Mouse (Mus musculus) lung, embryonic 14.5 days (tissue): Measurements from ENCODE around the gene Cacybp. TPM values are rescaled to one million over a fixed set of nuclear protein-coding genes. Genes with fewer than 3 reads are reported as not detected.

Experiments used
- ATAC-seq: fragments of 200-750 bp; cut with Nextera tagmentation; 2 replicates; pipeline ENCODE4 v1.8.0; 2017; ENCODE audit warnings: mild to moderate bottlenecking, moderate TSS enrichment, moderate library complexity; ENCODE audit not compliant: insufficient read depth
- DNase-seq: peaks from one replicate; pipeline ENCODE4 v3.0.0-alpha.2; 2015
- H3K27ac ChIP-seq: fragments of 300-500 bp; sonication (generic); 2 replicates; pipeline ENCODE4 v1.5.1; 2014; ENCODE audit warnings: low read depth, mild to moderate bottlenecking, moderate library complexity
- H3K27me3 ChIP-seq: fragments of 300-500 bp; sonication (generic); 2 replicates; pipeline ENCODE4 v1.6.1; 2014; ENCODE audit warnings: low read length, control low read depth; ENCODE audit not compliant: insufficient read depth
- H3K36me3 ChIP-seq: fragments of 300-500 bp; sonication (generic); 2 replicates; pipeline ENCODE4 v1.6.1; 2014; ENCODE audit warnings: control low read depth; ENCODE audit not compliant: insufficient read depth
- H3K4me1 ChIP-seq: fragments of 300-500 bp; sonication (generic); 2 replicates; pipeline ENCODE4 v1.6.1; 2014; ENCODE audit warnings: antibody characterized with exemption, control low read depth; ENCODE audit not compliant: insufficient read depth
- H3K4me2 ChIP-seq: fragments of 300-500 bp; sonication (generic); 2 replicates; pipeline ENCODE4 v1.6.1; 2014; ENCODE audit warnings: mild to moderate bottlenecking
- H3K4me3 ChIP-seq: fragments of 300-500 bp; sonication (generic); 2 replicates; pipeline ENCODE4 v1.5.1; 2014; ENCODE audit warnings: low read depth, low read length
- H3K9ac ChIP-seq: fragments of 300-500 bp; sonication (generic); 2 replicates; pipeline ENCODE4 v1.6.1; 2014
- H3K9me3 ChIP-seq: fragments of 300-500 bp; sonication (generic); 2 replicates; pipeline ENCODE4 v1.6.1; 2016; ENCODE audit warnings: low read depth, low read length, control low read depth
- CTCF ChIP-seq: IDR thresholded peaks from 2 replicates; pipeline ENCODE4 v1.5.1; 2016; ENCODE audit warnings: antibody characterized with exemption, low read depth
- WGBS: fragments of 180-500 bp; shearing (Covaris S2); extraction: QIAGEN DNeasy Blood & Tissue Kit; methylation state at CpG from one replicate; pipeline ENCODE4 v1.1.7; 2014; 5-methylcytosine and 5-hydroxymethylcytosine counted together
- polyA plus RNA-seq: library from polyadenylated mRNA; unstranded; fragments of >200 nt; fragmentation: Nextera tagmentation; extraction: Ambion mirVana; gene quantifications from 2 replicates; pipeline ENCODE4 v1.2.1, GENCODE M21; 2014

The Cacybp gene
- polyA plus RNA-seq, 1 experiment from 2014 or later, result 257 TPM

DNA sequence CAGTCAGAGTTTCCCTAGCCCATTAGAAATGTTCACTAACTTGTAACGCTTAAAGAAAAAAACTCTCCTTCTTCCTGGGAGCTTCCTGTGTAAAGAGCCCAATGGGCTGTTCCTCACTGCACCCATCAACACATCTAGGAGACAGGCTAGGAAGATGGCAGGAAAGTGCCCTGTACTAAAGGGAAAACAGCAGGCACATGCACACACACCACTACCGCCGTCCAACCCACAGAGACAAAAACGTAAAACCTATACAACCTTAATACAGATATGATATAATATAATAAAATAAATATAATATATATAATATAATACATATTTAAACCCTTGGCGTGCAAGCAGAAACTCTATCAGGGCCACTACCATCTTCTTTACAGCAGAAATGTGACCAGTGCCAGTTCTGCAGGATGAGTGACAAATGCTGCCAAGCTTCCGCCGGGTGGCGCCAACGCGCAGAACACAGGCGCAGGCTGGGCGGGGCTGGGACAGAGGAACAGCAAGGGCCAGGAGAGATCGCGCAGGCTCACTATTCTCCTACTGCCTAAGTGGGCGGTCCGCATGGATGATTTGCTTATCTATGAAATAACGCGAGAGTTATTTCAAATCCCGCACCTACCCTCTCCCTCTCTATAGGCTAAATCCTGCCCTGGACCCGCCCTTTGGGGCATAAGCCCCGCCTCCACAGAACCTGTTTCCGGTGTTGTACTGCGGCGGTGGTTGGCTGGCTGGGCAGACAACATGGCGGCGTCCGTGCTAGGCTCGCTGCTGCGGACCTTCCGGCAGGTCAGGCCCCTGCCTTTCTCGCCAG, 17.9 kb downstream of the Cacybp start, which contains the start of gene Mrps14:
TSS of gene Mrps14 (plus strand) at position 687 of the 808 bp plus-strand sequence.
- peak within 1 kb of the TSS; percentile 90 for H3K9ac ChIP-seq
- WGBS, result 6% methylated on average over 31 of the region's 31 CpGs
- no peaks in the 10 kb centered on the region for H3K9me3 ChIP-seq
- peak; percentile 99 for ATAC-seq
- H3K4me2 ChIP-seq, result peak within 1 kb of the TSS; percentile 69
- peak; percentile 82 for TF ChIP-seq CTCF
- H3K27ac ChIP-seq, result peak within 1 kb of the TSS; percentile 71
- H3K27me3 ChIP-seq, result no peaks in the 10 kb centered on the region
- H3K4me1 ChIP-seq, result no peaks in the 10 kb centered on the region
- peak; percentile 100 for DNase-seq
- H3K36me3 ChIP-seq, result peaks cover 19% of the 10 kb centered on the region
- peak within 1 kb of the TSS; percentile 87 for H3K4me3 ChIP-seq

DNA sequence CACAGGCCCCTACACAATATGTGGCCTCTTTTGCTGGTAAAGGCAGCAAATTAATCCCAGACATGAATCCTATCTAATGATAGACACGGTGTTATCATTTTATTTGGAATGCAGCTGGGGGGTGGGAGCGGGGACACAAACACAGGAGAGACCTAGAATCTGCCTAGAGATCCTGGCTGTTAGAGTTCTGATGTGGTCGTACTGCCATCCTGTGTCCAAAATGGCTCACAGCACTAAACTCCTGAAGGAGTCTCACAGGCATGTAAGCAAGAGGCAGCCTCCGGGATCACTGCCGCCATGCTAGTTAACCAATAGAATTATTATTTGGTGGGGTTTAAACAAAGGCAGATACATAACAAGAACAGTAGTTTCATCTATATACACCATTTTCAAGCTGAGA, 28.2 kb downstream of the Cacybp start:
- H3K4me2 ChIP-seq, result no peak overlapping the region
- ATAC-seq (peak; percentile 82; the same call in 1 of the 2 replicates), DNase-seq (peak; percentile 82)
- WGBS, result 12% methylated on average over 5 of the region's 5 CpGs
- H3K9me3 ChIP-seq, result no peaks in the 10 kb centered on the region
- peak; percentile 77 for TF ChIP-seq CTCF
- H3K27me3 ChIP-seq, result no peaks in the 10 kb centered on the region
- no peak overlapping the region for H3K9ac ChIP-seq
- H3K27ac ChIP-seq, result no peak overlapping the region
- H3K36me3 ChIP-seq, result no peaks in the 10 kb centered on the region
- H3K4me3 ChIP-seq, result no peak overlapping the region
- H3K4me1 ChIP-seq, result no peaks in the 10 kb centered on the region

DNA sequence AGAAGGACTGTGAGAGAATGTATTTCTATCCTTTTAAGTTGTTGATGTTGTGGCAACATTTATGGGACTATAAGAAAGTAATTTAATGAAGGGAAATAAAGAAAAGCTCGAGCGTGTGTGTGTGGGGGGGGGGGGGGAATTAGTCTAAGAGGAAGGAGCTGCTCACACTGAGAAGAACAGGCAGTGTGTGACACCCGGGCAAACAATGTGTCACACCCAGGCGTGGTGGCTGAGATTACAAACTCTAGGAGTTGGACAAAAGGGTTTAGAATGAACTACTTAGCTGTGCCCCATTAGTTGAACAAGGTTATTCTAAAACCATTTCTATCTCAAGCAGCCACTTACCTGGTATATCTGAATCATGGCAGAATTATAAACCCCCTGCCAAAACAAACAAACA, 31.5 kb downstream of the Cacybp start:
- Histone ChIP-seq H3K4me2 (no peak overlapping the region), H3K27me3 (no peaks in the 10 kb centered on the region), H3K4me3 (no peak overlapping the region), H3K9ac (no peak overlapping the region), H3K9me3 (no peaks in the 10 kb centered on the region), H3K4me1 (no peaks in the 10 kb centered on the region), H3K27ac (no peak overlapping the region), H3K36me3 (no peaks in the 10 kb centered on the region)
- no peak for ATAC-seq
- no peak for TF ChIP-seq CTCF
- DNase-seq, result no peak
- 63% methylated on average over 4 of the region's 4 CpGs for WGBS

DNA sequence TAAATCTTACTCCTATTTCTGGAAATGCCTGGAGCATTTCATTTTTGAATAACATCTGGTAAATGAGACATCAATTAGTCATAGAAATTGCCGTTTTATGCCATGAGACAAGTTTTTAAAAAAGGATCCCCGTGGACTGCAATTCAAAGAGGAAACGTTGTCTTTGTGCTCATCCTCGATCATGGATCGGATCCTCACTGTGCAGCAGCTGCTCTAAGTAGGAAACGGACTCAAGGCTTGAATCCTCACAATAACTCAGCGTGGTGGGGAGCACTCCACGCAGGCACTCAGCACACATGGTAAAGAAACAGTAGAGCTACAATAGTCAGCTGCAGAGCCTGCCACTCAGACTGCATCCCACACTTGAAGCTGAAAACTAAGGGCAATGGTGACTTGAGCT, 35.8 kb downstream of the Cacybp start:
- DNase-seq, result no peak
- ATAC-seq, result no peak
- no peaks in the 10 kb centered on the region for H3K9me3 ChIP-seq
- no peak overlapping the region for H3K9ac ChIP-seq
- TF ChIP-seq CTCF, result no peak
- no peak overlapping the region for H3K27ac ChIP-seq
- no peaks in the 10 kb centered on the region for H3K36me3 ChIP-seq
- no peak overlapping the region for H3K4me2 ChIP-seq
- H3K27me3 ChIP-seq, result no peaks in the 10 kb centered on the region
- H3K4me1 ChIP-seq, result no peaks in the 10 kb centered on the region
- no peak overlapping the region for H3K4me3 ChIP-seq
- 74% methylated on average over 8 of the region's 8 CpGs for WGBS

DNA sequence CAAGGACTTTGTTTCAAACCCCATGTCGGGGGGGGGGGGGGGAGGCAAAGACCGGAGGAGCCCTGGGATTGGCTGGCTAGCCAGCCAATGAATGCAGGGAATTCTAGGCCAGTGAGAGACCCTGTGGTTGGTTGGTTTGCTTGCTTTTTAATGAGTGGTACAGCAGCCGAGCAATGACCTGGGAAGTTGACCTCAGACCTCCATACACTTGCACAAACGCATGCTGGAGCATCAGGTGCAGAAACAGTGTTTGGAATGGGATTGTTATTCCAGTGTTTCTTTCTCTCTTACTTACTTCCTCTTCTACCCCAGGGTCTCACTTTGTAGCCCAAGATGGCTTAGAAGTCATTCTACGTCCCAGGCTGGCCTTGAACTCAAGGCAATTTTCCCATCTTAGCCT, 46.1 kb downstream of the Cacybp start:
- Histone ChIP-seq H3K27me3 (no peaks in the 10 kb centered on the region), H3K9me3 (no peaks in the 10 kb centered on the region), H3K4me3 (no peak overlapping the region), H3K4me2 (no peak overlapping the region), H3K9ac (no peak overlapping the region), H3K4me1 (no peaks in the 10 kb centered on the region), H3K27ac (no peak overlapping the region), H3K36me3 (no peaks in the 10 kb centered on the region)
- DNase-seq (no peak), ATAC-seq (no peak)
- no peak for TF ChIP-seq CTCF
- 62% methylated on average over 3 of the region's 5 CpGs for WGBS

DNA sequence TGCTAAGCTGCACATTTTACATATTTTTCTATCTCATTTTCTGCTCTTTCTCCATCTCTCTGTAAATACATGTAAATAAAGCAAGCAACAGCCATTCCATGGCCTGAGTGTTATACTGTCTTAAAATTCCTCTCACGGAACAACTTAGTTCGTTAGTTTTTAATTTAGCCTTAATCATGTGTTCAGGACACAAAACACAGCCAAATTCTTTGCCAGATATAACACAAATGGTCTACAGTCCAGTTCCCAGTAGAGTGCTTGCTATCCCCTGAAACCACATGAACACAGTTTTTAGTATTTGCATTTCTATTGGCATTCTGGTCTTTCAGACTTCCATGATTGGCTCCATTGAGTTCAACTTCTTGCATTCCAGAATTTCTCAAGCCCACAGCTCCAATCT, 54.5 kb downstream of the Cacybp start:
- Histone ChIP-seq H3K9me3 (no peaks in the 10 kb centered on the region), H3K36me3 (no peaks in the 10 kb centered on the region), H3K4me2 (no peak overlapping the region), H3K4me3 (no peak overlapping the region), H3K4me1 (no peaks in the 10 kb centered on the region), H3K9ac (no peak overlapping the region), H3K27ac (no peak overlapping the region), H3K27me3 (no peaks in the 10 kb centered on the region)
- DNase-seq, result no peak
- 90% methylated on average over 2 of the region's 2 CpGs for WGBS
- no peak for ATAC-seq
- TF ChIP-seq CTCF, result no peak

DNA sequence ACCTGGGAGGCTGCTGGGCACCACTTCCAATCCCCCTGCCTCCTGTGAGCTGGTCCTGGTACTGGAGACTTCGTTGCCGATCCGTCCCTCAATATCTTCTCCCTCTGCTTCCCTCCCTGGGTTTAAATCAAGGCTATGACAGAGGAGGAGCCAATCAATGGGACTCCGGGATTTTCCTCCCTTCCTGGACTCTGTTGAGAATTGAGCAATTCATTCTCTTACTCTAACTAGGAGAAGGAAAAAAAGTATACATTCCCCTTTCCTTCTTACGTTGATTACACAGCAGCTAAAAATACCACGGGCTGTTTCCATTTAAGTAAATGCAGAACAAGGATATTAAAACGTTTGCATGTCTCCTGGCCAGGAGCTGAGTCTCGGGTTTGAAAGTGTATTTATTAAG, 59.2 kb downstream of the Cacybp start, which contains the start of gene Tnn:
TSS of gene Tnn (minus strand) at position 101 of the 400 bp plus-strand sequence.
- no peak for TF ChIP-seq CTCF
- no peak for DNase-seq
- Histone ChIP-seq H3K4me2 (no peak within 1 kb of the TSS), H3K4me1 (no peaks in the 10 kb centered on the region), H3K27ac (no peak within 1 kb of the TSS), H3K9me3 (no peaks in the 10 kb centered on the region), H3K36me3 (no peaks in the 10 kb centered on the region), H3K27me3 (no peaks in the 10 kb centered on the region), H3K9ac (no peak within 1 kb of the TSS), H3K4me3 (no peak within 1 kb of the TSS)
- no peak for ATAC-seq
- 47% methylated on average over 8 of the region's 8 CpGs for WGBS

Other genes with a start within 250 kb of the Cacybp start
- 18.9 and 20.2 TPM in 2 replicates for gene 4930523C07Rik, start 168.5 kb downstream of the Cacybp start, polyA plus RNA-seq
- gene Tnn, start 59.3 kb downstream of the Cacybp start, polyA plus RNA-seq, result 0.46 and 0.57 TPM in 2 replicates
- 243 and 255 TPM in 2 replicates for gene Mrps14, start 17.7 kb downstream of the Cacybp start, polyA plus RNA-seq